Mouse (Mus musculus) neural tube, embryonic 11.5 days (tissue): ENCODE measurements at regions not wholly inside any gene's neighbourhood (a gene's known extent, or its start where the extent isn't known, plus 50 kb on each side); places are given as distances from the start of the nearest gene placed in this dataset.

Experiments
- ATAC-seq: fragments of 200-750 bp; cut with Nextera tagmentation; 2 replicates; pipeline ENCODE4 v1.8.0; 2017; ENCODE audit warnings: moderate number of reproducible peaks, mild to moderate bottlenecking, moderate TSS enrichment, moderate library complexity; ENCODE audit not compliant: insufficient read depth, low FRiP score, low TSS enrichment
- DNase-seq: peaks from one replicate; pipeline ENCODE4 v3.0.0-alpha.2; 2015; ENCODE audit warnings: low spot score
- H3K27ac ChIP-seq: fragments of 300-500 bp; sonication (generic); 2 replicates; pipeline ENCODE4 v1.5.1; 2014; ENCODE audit warnings: low read depth, mild to moderate bottlenecking, low read length
- H3K27me3 ChIP-seq: fragments of 300-500 bp; sonication (generic); 2 replicates; pipeline ENCODE4 v1.6.1; 2014; ENCODE audit warnings: mild to moderate bottlenecking, low read length, mixed read lengths; ENCODE audit not compliant: control insufficient read depth, insufficient read depth
- H3K36me3 ChIP-seq: fragments of 300-500 bp; sonication (generic); 2 replicates; pipeline ENCODE4 v1.6.1; 2014; ENCODE audit warnings: mild to moderate bottlenecking, low read length, moderate library complexity, mixed read lengths; ENCODE audit not compliant: control insufficient read depth, insufficient read depth
- H3K4me1 ChIP-seq: fragments of 300-500 bp; sonication (generic); 2 replicates; pipeline ENCODE4 v1.6.1; 2014; ENCODE audit warnings: low read length, mixed read lengths; ENCODE audit not compliant: control insufficient read depth, insufficient read depth
- H3K4me2 ChIP-seq: fragments of 300-500 bp; sonication (generic); 2 replicates; pipeline ENCODE4 v1.6.1; 2014; ENCODE audit warnings: low read depth, mild to moderate bottlenecking, moderate library complexity
- H3K4me3 ChIP-seq: fragments of 300-500 bp; sonication (generic); 2 replicates; pipeline ENCODE4 v1.5.1; 2014; ENCODE audit warnings: low read depth, low read length
- H3K9ac ChIP-seq: fragments of 300-500 bp; sonication (generic); 2 replicates; pipeline ENCODE4 v1.6.1; 2014; ENCODE audit warnings: mild to moderate bottlenecking, low read length
- H3K9me3 ChIP-seq: fragments of 300-500 bp; sonication (generic); 2 replicates; pipeline ENCODE4 v1.6.1; 2016; ENCODE audit warnings: low read length; ENCODE audit not compliant: control insufficient read depth
- WGBS: fragments of 180-500 bp; shearing (Covaris S2); extraction: QIAGEN DNeasy Blood & Tissue Kit; methylation state at CpG from one replicate; pipeline ENCODE4 v1.1.7; 2014; 5-methylcytosine and 5-hydroxymethylcytosine counted together

GRCm38 (mm10) chr12:27496826-27497557 lies 154.6 kb upstream of the Sox11 start:
- no peaks in the 10 kb centered on the region for H3K36me3 ChIP-seq
- H3K4me1 ChIP-seq: peaks cover 4% of the 10 kb centered on the region; the same call in 1 of the 2 replicates
- no peak overlapping the region for H3K27ac ChIP-seq
- H3K9me3 ChIP-seq: no peaks in the 10 kb centered on the region
- ATAC-seq: no peak
- no peak overlapping the region for H3K9ac ChIP-seq
- no peak overlapping the region for H3K4me3 ChIP-seq
- WGBS: 65% methylated on average over 6 of the region's 6 CpGs
- H3K4me2 ChIP-seq: no peak overlapping the region
- H3K27me3 ChIP-seq: no peaks in the 10 kb centered on the region
- no peak for DNase-seq

GRCm38 (mm10) chr12:27492270-27492669 lies 149.9 kb upstream of the Sox11 start:
- DNase-seq: no peak
- no peak overlapping the region for H3K4me3 ChIP-seq
- 28% methylated on average over 2 of the region's 2 CpGs for WGBS
- no peak overlapping the region for H3K9ac ChIP-seq
- ATAC-seq: no peak
- no peaks in the 10 kb centered on the region for H3K27me3 ChIP-seq
- peaks cover 6% of the 10 kb centered on the region; the same call in 1 of the 2 replicates for H3K4me1 ChIP-seq
- no peaks in the 10 kb centered on the region for H3K36me3 ChIP-seq
- H3K4me2 ChIP-seq: no peak overlapping the region
- no peaks in the 10 kb centered on the region for H3K9me3 ChIP-seq
- no peak overlapping the region for H3K27ac ChIP-seq

- no peak overlapping the region for H3K27ac ChIP-seq
- H3K36me3 ChIP-seq: no peaks in the 10 kb centered on the region
- no peaks in the 10 kb centered on the region for H3K4me1 ChIP-seq
- H3K27me3 ChIP-seq: no peaks in the 10 kb centered on the region
- ATAC-seq: no peak
- no peak overlapping the region for H3K4me3 ChIP-seq
- no peak for DNase-seq
- no peaks in the 10 kb centered on the region for H3K9me3 ChIP-seq
- no peak overlapping the region for H3K4me2 ChIP-seq
- no peak overlapping the region for H3K9ac ChIP-seq
Observed at GRCm38 (mm10) chr12:27481230-27481629, 138.9 kb upstream of the Sox11 start.

- DNase-seq (no peak), ATAC-seq (no peak)
Observed at GRCm38 (mm10) chr12:27479601-27480001, 137.2 kb upstream of the Sox11 start.

GRCm38 (mm10) chr12:27474631-27475030 lies 132.3 kb upstream of the Sox11 start:
- WGBS: 76% methylated on average over 4 of the region's 4 CpGs
- Histone ChIP-seq H3K36me3 (no peaks in the 10 kb centered on the region), H3K27me3 (no peaks in the 10 kb centered on the region), H3K4me3 (no peak overlapping the region), H3K4me2 (no peak overlapping the region), H3K4me1 (peaks cover 5% of the 10 kb centered on the region; the same call in 1 of the 2 replicates), H3K9me3 (no peaks in the 10 kb centered on the region), H3K27ac (no peak overlapping the region), H3K9ac (no peak overlapping the region)
- ATAC-seq (no peak), DNase-seq (no peak)

More at GRCm38 (mm10) chr12:27479601-27480001, 137.2 kb upstream of the Sox11 start:
- Histone ChIP-seq H3K9ac (no peak overlapping the region), H3K4me3 (no peak overlapping the region), H3K4me2 (no peak overlapping the region), H3K4me1 (no peaks in the 10 kb centered on the region), H3K27me3 (no peaks in the 10 kb centered on the region), H3K9me3 (no peaks in the 10 kb centered on the region), H3K36me3 (no peaks in the 10 kb centered on the region), H3K27ac (no peak overlapping the region)
- 91% methylated on average over 7 of the region's 7 CpGs for WGBS

- Histone ChIP-seq H3K4me3 (no peak overlapping the region), H3K27ac (no peak overlapping the region), H3K4me2 (no peak overlapping the region), H3K4me1 (peaks cover 5% of the 10 kb centered on the region; the same call in 1 of the 2 replicates), H3K27me3 (no peaks in the 10 kb centered on the region), H3K9me3 (no peaks in the 10 kb centered on the region), H3K9ac (no peak overlapping the region), H3K36me3 (no peaks in the 10 kb centered on the region)
- DNase-seq (no peak), ATAC-seq (no peak)
- WGBS: 38% methylated on average over 5 of the region's 5 CpGs
Observed at GRCm38 (mm10) chr12:27471557-27471956, 129.2 kb upstream of the Sox11 start.

- no peak for ATAC-seq
- H3K9ac ChIP-seq: no peak overlapping the region
Observed at GRCm38 (mm10) chr12:27470346-27470745, 128.0 kb upstream of the Sox11 start.

GRCm38 (mm10) chr12:27468782-27469181 lies 126.4 kb upstream of the Sox11 start:
- Histone ChIP-seq H3K27me3 (no peaks in the 10 kb centered on the region), H3K4me3 (no peak overlapping the region), H3K9me3 (no peaks in the 10 kb centered on the region), H3K4me1 (peaks cover 5% of the 10 kb centered on the region; the same call in 1 of the 2 replicates), H3K27ac (no peak overlapping the region), H3K9ac (no peak overlapping the region), H3K36me3 (no peaks in the 10 kb centered on the region), H3K4me2 (no peak overlapping the region)
- DNase-seq (no peak), ATAC-seq (no peak)
- 69% methylated on average over 1 of the region's 1 CpGs for WGBS

More at GRCm38 (mm10) chr12:27470346-27470745, 128.0 kb upstream of the Sox11 start:
- no peak overlapping the region for H3K27ac ChIP-seq
- peaks cover 5% of the 10 kb centered on the region; the same call in 1 of the 2 replicates for H3K4me1 ChIP-seq
- H3K27me3 ChIP-seq: no peaks in the 10 kb centered on the region
- DNase-seq: no peak
- H3K4me2 ChIP-seq: no peak overlapping the region
- H3K4me3 ChIP-seq: no peak overlapping the region
- H3K36me3 ChIP-seq: no peaks in the 10 kb centered on the region
- H3K9me3 ChIP-seq: no peaks in the 10 kb centered on the region

- DNase-seq (no peak), ATAC-seq (no peak)
- Histone ChIP-seq H3K4me3 (no peak overlapping the region), H3K4me2 (no peak overlapping the region), H3K36me3 (no peaks in the 10 kb centered on the region), H3K27me3 (no peaks in the 10 kb centered on the region), H3K27ac (no peak overlapping the region), H3K9me3 (no peaks in the 10 kb centered on the region), H3K4me1 (peaks cover 5% of the 10 kb centered on the region; the same call in 1 of the 2 replicates), H3K9ac (no peak overlapping the region)
- WGBS: 84% methylated on average over 3 of the region's 3 CpGs
Observed at GRCm38 (mm10) chr12:27468141-27468540, 125.8 kb upstream of the Sox11 start.
